Mouse (Mus musculus): Measurements from ENCODE around the gene Sit1. TPM values are rescaled to one million over a fixed set of nuclear protein-coding genes. Genes with fewer than 3 reads are reported as not detected.
A peak's percentile ranks its signal among the peaks of the same experiment; 100 is the strongest.

The Sit1 gene
- polyA plus RNA-seq, 1 experiment from 2014 or later, result not detected

- Histone ChIP-seq H3K27me3 (ENCODE audit: control insufficient read depth, insufficient read depth, low read length) (0 out of 2 replicates have a peak, but pooled peaks cover 4% of the 10 kb centered on the region), H3K36me3 (ENCODE audit: control insufficient read depth, insufficient read depth, low read length) (no peaks in the 10 kb centered on the region), H3K9me3 (ENCODE audit: control insufficient read depth, low read length) (no peaks in the 10 kb centered on the region), H3K27ac (ENCODE audit: low read depth, low read length) (no peak overlapping the region), H3K4me2 (ENCODE audit: low read depth) (no peak overlapping the region), H3K9ac (ENCODE audit: low read length) (no peak overlapping the region), H3K4me3 (ENCODE audit: low read depth, low read length) (no peak overlapping the region), H3K4me1 (ENCODE audit: control insufficient read depth, insufficient read depth, low read length) (no peaks in the 10 kb centered on the region; the same call in 1 of the 2 replicates)
- WGBS, result 74% methylated on average over 11 of the region's 11 CpGs
- DNase-seq (ENCODE audit: low spot score), result no peak
- ATAC-seq (ENCODE audit: insufficient read depth, low FRiP score, low TSS enrichment), result no peak
Measured at GRCm38 (mm10) chr4:43515764-43516708, 32.5 kb upstream of the Sit1 start.

GRCm38 (mm10) chr4:43513791-43514190 lies 30.3 kb upstream of the Sit1 start:
- WGBS, result 82% methylated on average over 4 of the region's 4 CpGs
- H3K4me3 ChIP-seq (ENCODE audit: low read depth, low read length), result no peak overlapping the region
- peaks cover 7% of the 10 kb centered on the region for H3K4me1 ChIP-seq (ENCODE audit: control insufficient read depth, insufficient read depth, low read length)
- H3K4me2 ChIP-seq (ENCODE audit: low read depth), result no peak overlapping the region
- ATAC-seq (ENCODE audit: insufficient read depth, low FRiP score, low TSS enrichment) (no peak), DNase-seq (ENCODE audit: low spot score) (no peak)
- H3K27ac ChIP-seq (ENCODE audit: low read depth, low read length), result no peak overlapping the region
- H3K36me3 ChIP-seq (ENCODE audit: control insufficient read depth, insufficient read depth, low read length), result no peaks in the 10 kb centered on the region
- H3K9me3 ChIP-seq (ENCODE audit: control insufficient read depth, low read length), result no peaks in the 10 kb centered on the region
- peaks cover 3% of the 10 kb centered on the region; the same call in 1 of the 2 replicates for H3K27me3 ChIP-seq (ENCODE audit: control insufficient read depth, insufficient read depth, low read length)
- no peak overlapping the region for H3K9ac ChIP-seq (ENCODE audit: low read length)

GRCm38 (mm10) chr4:43513300-43513699 lies 29.8 kb upstream of the Sit1 start:
- Histone ChIP-seq H3K36me3 (ENCODE audit: control insufficient read depth, insufficient read depth, low read length) (no peaks in the 10 kb centered on the region), H3K4me3 (ENCODE audit: low read depth, low read length) (no peak overlapping the region), H3K9ac (ENCODE audit: low read length) (no peak overlapping the region), H3K4me1 (ENCODE audit: control insufficient read depth, insufficient read depth, low read length) (peaks cover 12% of the 10 kb centered on the region), H3K27ac (ENCODE audit: low read depth, low read length) (no peak overlapping the region), H3K27me3 (ENCODE audit: control insufficient read depth, insufficient read depth, low read length) (peaks cover 4% of the 10 kb centered on the region; the same call in 1 of the 2 replicates), H3K9me3 (ENCODE audit: control insufficient read depth, low read length) (no peaks in the 10 kb centered on the region), H3K4me2 (ENCODE audit: low read depth) (no peak overlapping the region)
- WGBS, result 87% methylated on average over 4 of the region's 4 CpGs
- DNase-seq (ENCODE audit: low spot score) (no peak), ATAC-seq (ENCODE audit: insufficient read depth, low FRiP score, low TSS enrichment) (no peak)

- ATAC-seq (ENCODE audit: insufficient read depth, low FRiP score, low TSS enrichment) (no peak), DNase-seq (ENCODE audit: low spot score) (no peak)
- H3K4me2 ChIP-seq (ENCODE audit: low read depth), result no peak overlapping the region
- peaks cover 14% of the 10 kb centered on the region for H3K4me1 ChIP-seq (ENCODE audit: control insufficient read depth, insufficient read depth, low read length)
- H3K27ac ChIP-seq (ENCODE audit: low read depth, low read length), result no peak overlapping the region
- H3K4me3 ChIP-seq (ENCODE audit: low read depth, low read length), result no peak overlapping the region
- no peak overlapping the region for H3K9ac ChIP-seq (ENCODE audit: low read length)
- no peaks in the 10 kb centered on the region for H3K36me3 ChIP-seq (ENCODE audit: control insufficient read depth, insufficient read depth, low read length)
- no peaks in the 10 kb centered on the region for H3K9me3 ChIP-seq (ENCODE audit: control insufficient read depth, low read length)
- WGBS, result 69% methylated on average over 7 of the region's 7 CpGs
- H3K27me3 ChIP-seq (ENCODE audit: control insufficient read depth, insufficient read depth, low read length), result peaks cover 6% of the 10 kb centered on the region
Measured at GRCm38 (mm10) chr4:43512653-43513052, 29.1 kb upstream of the Sit1 start.

GRCm38 (mm10) chr4:43511675-43512454 lies 28.3 kb upstream of the Sit1 start:
- no peak for ATAC-seq (ENCODE audit: insufficient read depth, low FRiP score, low TSS enrichment)
- no peaks in the 10 kb centered on the region for H3K36me3 ChIP-seq (ENCODE audit: control insufficient read depth, insufficient read depth, low read length)
- no peak overlapping the region for H3K9ac ChIP-seq (ENCODE audit: low read length)
- H3K27me3 ChIP-seq (ENCODE audit: control insufficient read depth, insufficient read depth, low read length), result peaks cover 12% of the 10 kb centered on the region
- no peak for DNase-seq (ENCODE audit: low spot score)
- 78% methylated on average over 19 of the region's 19 CpGs for WGBS
- no peak overlapping the region for H3K27ac ChIP-seq (ENCODE audit: low read depth, low read length)
- H3K4me1 ChIP-seq (ENCODE audit: control insufficient read depth, insufficient read depth, low read length), result peaks cover 14% of the 10 kb centered on the region
- no peak overlapping the region for H3K4me3 ChIP-seq (ENCODE audit: low read depth, low read length)
- H3K4me2 ChIP-seq (ENCODE audit: low read depth), result no peak overlapping the region
- no peaks in the 10 kb centered on the region for H3K9me3 ChIP-seq (ENCODE audit: control insufficient read depth, low read length)

- H3K9ac ChIP-seq (ENCODE audit: low read length), result no peak overlapping the region
Measured at GRCm38 (mm10) chr4:43509109-43509508, 25.6 kb upstream of the Sit1 start.

GRCm38 (mm10) chr4:43508666-43508997 lies 25.1 kb upstream of the Sit1 start:
- Histone ChIP-seq H3K36me3 (ENCODE audit: control insufficient read depth, insufficient read depth, low read length) (no peaks in the 10 kb centered on the region), H3K4me2 (ENCODE audit: low read depth) (peak overlapping the region; percentile 55), H3K9ac (ENCODE audit: low read length) (peak overlapping the region; percentile 47), H3K4me3 (ENCODE audit: low read depth, low read length) (peak overlapping the region; percentile 31), H3K27me3 (ENCODE audit: control insufficient read depth, insufficient read depth, low read length) (peaks cover 12% of the 10 kb centered on the region), H3K9me3 (ENCODE audit: control insufficient read depth, low read length) (no peaks in the 10 kb centered on the region), H3K4me1 (ENCODE audit: control insufficient read depth, insufficient read depth, low read length) (peaks cover 14% of the 10 kb centered on the region), H3K27ac (ENCODE audit: low read depth, low read length) (no peak overlapping the region)
- ATAC-seq (ENCODE audit: insufficient read depth, low FRiP score, low TSS enrichment), result no peak
- peak; percentile 40 for DNase-seq (ENCODE audit: low spot score)
- 7% methylated on average over 13 of the region's 13 CpGs for WGBS

More at GRCm38 (mm10) chr4:43509109-43509508, 25.6 kb upstream of the Sit1 start:
- Histone ChIP-seq H3K36me3 (ENCODE audit: control insufficient read depth, insufficient read depth, low read length) (no peaks in the 10 kb centered on the region), H3K4me3 (ENCODE audit: low read depth, low read length) (no peak overlapping the region), H3K27ac (ENCODE audit: low read depth, low read length) (no peak overlapping the region), H3K4me1 (ENCODE audit: control insufficient read depth, insufficient read depth, low read length) (peaks cover 14% of the 10 kb centered on the region), H3K27me3 (ENCODE audit: control insufficient read depth, insufficient read depth, low read length) (peaks cover 12% of the 10 kb centered on the region), H3K9me3 (ENCODE audit: control insufficient read depth, low read length) (no peaks in the 10 kb centered on the region), H3K4me2 (ENCODE audit: low read depth) (peak overlapping the region; percentile 55)
- WGBS, result 26% methylated on average over 9 of the region's 9 CpGs
- no peak for DNase-seq (ENCODE audit: low spot score)
- no peak for ATAC-seq (ENCODE audit: insufficient read depth, low FRiP score, low TSS enrichment)

- H3K4me3 ChIP-seq (ENCODE audit: low read depth, low read length), result peak overlapping the region; percentile 31
- WGBS, result 10% methylated on average over 22 of the region's 22 CpGs
- H3K4me2 ChIP-seq (ENCODE audit: low read depth), result peak overlapping the region; percentile 55
- no peaks in the 10 kb centered on the region for H3K36me3 ChIP-seq (ENCODE audit: control insufficient read depth, insufficient read depth, low read length)
- H3K4me1 ChIP-seq (ENCODE audit: control insufficient read depth, insufficient read depth, low read length), result peaks cover 14% of the 10 kb centered on the region
- peaks cover 12% of the 10 kb centered on the region for H3K27me3 ChIP-seq (ENCODE audit: control insufficient read depth, insufficient read depth, low read length)
- DNase-seq (ENCODE audit: low spot score), result no peak
- no peak overlapping the region for H3K27ac ChIP-seq (ENCODE audit: low read depth, low read length)
- H3K9me3 ChIP-seq (ENCODE audit: control insufficient read depth, low read length), result no peaks in the 10 kb centered on the region
- ATAC-seq (ENCODE audit: insufficient read depth, low FRiP score, low TSS enrichment), result no peak
- peak overlapping the region; percentile 47 for H3K9ac ChIP-seq (ENCODE audit: low read length)
Measured at GRCm38 (mm10) chr4:43507938-43508665, 24.6 kb upstream of the Sit1 start.
